Mouse (Mus musculus): ENCODE measurements at regions not wholly inside any gene's neighbourhood (a gene's known extent, or its start where the extent isn't known, plus 50 kb on each side); places are given as distances from the start of the nearest gene placed in this dataset.

DNA sequence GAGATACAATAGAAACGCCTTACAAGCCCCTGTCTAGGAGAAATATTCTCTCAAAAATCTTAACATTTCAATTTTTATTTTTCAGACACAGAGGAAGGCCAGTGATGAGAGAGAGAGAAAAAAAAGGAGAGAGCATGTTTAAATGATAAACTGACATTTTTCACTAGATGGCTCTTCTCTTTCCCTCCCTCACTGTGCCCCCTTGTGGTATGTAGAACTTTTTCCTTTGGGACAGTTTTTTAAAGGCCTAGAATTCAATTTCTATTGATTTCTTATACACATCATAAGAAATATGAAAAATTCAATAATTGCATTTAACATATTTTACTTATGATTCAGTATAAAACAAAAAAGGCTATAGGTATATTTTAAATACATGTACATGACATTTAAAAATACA, 454.5 kb upstream of the Gje1 start:
- ATAC-seq (ENCODE audit: insufficient read depth, low FRiP score, low TSS enrichment) = no peak
- no peak overlapping the region for H3K27ac ChIP-seq (ENCODE audit: low read depth, low read length)
- no peaks in the 10 kb centered on the region for H3K36me3 ChIP-seq (ENCODE audit: control insufficient read depth, insufficient read depth, low read length)

DNA sequence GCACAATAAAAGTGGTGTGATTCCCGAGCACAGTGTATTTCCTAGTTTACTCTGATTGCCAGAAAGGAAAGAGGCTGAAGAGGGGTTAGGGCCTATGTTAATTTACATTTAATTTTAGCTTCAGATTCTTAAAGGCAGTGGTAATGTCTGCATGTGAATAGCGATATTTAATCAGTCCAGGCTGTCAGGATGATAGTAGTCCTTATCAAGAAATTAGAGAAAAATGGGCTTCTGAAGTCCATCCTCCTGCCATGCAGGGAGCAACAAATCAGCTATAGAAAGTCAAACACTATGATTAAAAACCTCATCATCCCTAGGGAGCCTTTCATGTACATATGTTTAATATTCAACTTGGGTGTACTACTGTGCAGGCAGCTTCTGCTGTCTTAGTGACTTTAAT, 422.7 kb upstream of the Gje1 start:
- Histone ChIP-seq H3K4me3 (ENCODE audit: low read depth, low read length) (no peak overlapping the region), H3K9me3 (ENCODE audit: control insufficient read depth, low read length) (no peaks in the 10 kb centered on the region), H3K27me3 (ENCODE audit: control insufficient read depth, insufficient read depth, low read length) (no peaks in the 10 kb centered on the region), H3K9ac (ENCODE audit: low read length) (no peak overlapping the region), H3K4me1 (ENCODE audit: control insufficient read depth, insufficient read depth, low read length) (no peaks in the 10 kb centered on the region), H3K36me3 (ENCODE audit: control insufficient read depth, insufficient read depth, low read length) (no peaks in the 10 kb centered on the region), H3K4me2 (ENCODE audit: low read depth) (no peak overlapping the region), H3K27ac (ENCODE audit: low read depth, low read length) (no peak overlapping the region)
- 75% methylated on average over 2 of the region's 2 CpGs for WGBS
- DNase-seq (ENCODE audit: low spot score) (no peak), ATAC-seq (ENCODE audit: insufficient read depth, low FRiP score, low TSS enrichment) (no peak)

More for the DNA sequence above, 454.5 kb upstream of the Gje1 start:
- no peak overlapping the region for H3K4me2 ChIP-seq (ENCODE audit: low read depth)
- H3K9me3 ChIP-seq (ENCODE audit: control insufficient read depth, low read length) = no peaks in the 10 kb centered on the region
- no peaks in the 10 kb centered on the region for H3K27me3 ChIP-seq (ENCODE audit: control insufficient read depth, insufficient read depth, low read length)
- H3K9ac ChIP-seq (ENCODE audit: low read length) = no peak overlapping the region
- H3K4me3 ChIP-seq (ENCODE audit: low read depth, low read length) = no peak overlapping the region
- no peaks in the 10 kb centered on the region for H3K4me1 ChIP-seq (ENCODE audit: control insufficient read depth, insufficient read depth, low read length)
- 89% methylated on average over 1 of the region's 1 CpGs for WGBS
- no peak for DNase-seq (ENCODE audit: low spot score)

Measured in neural tube, embryonic 11.5 days (tissue).